Mouse (Mus musculus) retina, embryonic 14.5 days (tissue): ENCODE data around the gene Srp54c.

Experiments used
- DNase-seq: peaks from one replicate; pipeline ENCODE4 v3.0.0-alpha.2; 2015; ENCODE audit warnings: low spot score

Srp54c gene

DNA sequence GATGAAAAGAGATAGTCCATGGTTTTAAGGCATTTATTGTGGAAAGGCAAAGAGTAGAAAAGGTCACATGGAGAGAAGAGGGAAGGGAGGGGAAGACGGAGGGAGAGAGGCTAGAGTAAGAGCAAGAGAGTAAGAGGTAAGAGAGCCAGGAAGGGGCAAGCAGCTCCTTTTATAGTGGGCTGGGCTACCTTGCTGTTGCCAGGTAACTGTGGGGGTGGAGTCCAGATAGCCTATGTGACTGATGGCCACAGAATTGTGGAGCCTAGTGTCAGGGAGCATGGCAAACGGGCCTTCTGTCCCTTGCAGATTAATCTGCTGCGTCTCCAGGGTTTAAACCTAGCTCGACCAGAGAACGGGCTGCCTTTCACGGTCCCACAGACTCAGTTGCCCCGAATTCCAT, 81.9 kb downstream of the Srp54c start:
- DNase-seq, result no peak
